Mouse (Mus musculus): Measurements from ENCODE around the gene Rnf212. TPM values are rescaled to one million over a fixed set of nuclear protein-coding genes. Genes with fewer than 3 reads are reported as not detected.
A peak's percentile ranks its signal among the peaks of the same experiment; 100 is the strongest.

Rnf212 gene
- polyA plus RNA-seq, 1 experiment from 2014 or later, result not detected

DNA sequence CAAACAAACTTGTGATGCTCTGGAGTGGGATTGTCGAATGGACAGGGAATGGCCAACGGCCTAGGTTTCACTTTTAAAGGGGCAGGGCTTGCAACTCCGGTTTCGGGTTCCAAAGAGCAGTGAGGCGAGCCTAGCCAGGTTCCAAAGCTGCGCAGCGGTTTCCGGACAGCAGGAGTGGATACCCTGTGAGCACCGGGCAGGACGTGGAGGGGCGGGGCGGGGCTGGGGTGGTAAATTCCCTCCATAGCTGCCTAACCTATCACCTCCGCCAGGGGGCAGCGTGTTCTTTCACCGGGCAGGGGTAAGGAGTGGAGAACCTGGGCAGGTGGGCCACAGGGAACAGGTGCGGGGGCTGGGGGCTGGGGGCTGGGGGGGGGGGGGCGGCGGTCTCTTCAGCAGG is 82.5 kb downstream of the Rnf212 start, which contains the start of gene Fgfrl1:
TSS of gene Fgfrl1 (plus strand) at position 112 of the 400 bp plus-strand sequence.
- H3K36me3 ChIP-seq (ENCODE audit: control insufficient read depth, insufficient read depth, low read length), result no peaks in the 10 kb centered on the region
- peaks cover 12% of the 10 kb centered on the region for H3K27me3 ChIP-seq (ENCODE audit: control insufficient read depth, insufficient read depth, low read length)
- no peak within 1 kb of the TSS for H3K27ac ChIP-seq (replicated peaks; ENCODE audit: low read depth, low read length)
- peak within 1 kb of the TSS; percentile 50; the same call in 1 of the 2 replicates for H3K4me3 ChIP-seq (replicated peaks; ENCODE audit: low read depth, low read length)
- 0 out of 2 replicates have a peak, but pooled peaks cover 6% of the 10 kb centered on the region for H3K4me1 ChIP-seq (ENCODE audit: control insufficient read depth, insufficient read depth, low read length)
- WGBS, result 4% methylated on average over 16 of the region's 18 CpGs
- DNase-seq, result peak; percentile 18
- no peak for ATAC-seq (ENCODE audit: low FRiP score, low TSS enrichment)
- H3K4me2 ChIP-seq (ENCODE audit: low read length), result peak within 1 kb of the TSS; percentile 95
- H3K9ac ChIP-seq (replicated peaks; ENCODE audit: low read length), result no peak within 1 kb of the TSS
- H3K9me3 ChIP-seq (ENCODE audit: control insufficient read depth, low read length), result no peaks in the 10 kb centered on the region

DNA sequence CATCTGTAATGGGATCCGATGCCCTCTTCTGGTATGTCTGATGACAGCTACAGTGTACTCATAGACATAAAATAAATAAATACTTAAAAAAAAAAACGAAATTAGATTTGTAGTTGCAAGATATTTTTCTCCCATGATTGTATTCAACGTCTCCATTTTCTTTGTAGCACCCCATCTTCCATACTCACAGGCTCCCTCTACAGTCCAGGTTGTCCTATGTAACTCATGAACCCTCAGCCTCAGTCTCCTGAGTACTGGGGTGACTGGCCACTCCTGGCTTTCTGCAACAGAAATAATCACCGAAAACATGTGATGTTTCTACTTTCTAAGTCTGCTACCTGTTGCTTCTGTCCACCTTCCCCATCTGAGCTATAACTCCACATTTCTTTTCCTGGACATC is 83.6 kb downstream of the Rnf212 start:
- no peaks in the 10 kb centered on the region for H3K36me3 ChIP-seq (ENCODE audit: control insufficient read depth, insufficient read depth, low read length)
- 73% methylated on average over 4 of the region's 4 CpGs for WGBS
- no peak overlapping the region for H3K9ac ChIP-seq (replicated peaks; ENCODE audit: low read length)
- H3K4me2 ChIP-seq (ENCODE audit: low read length), result no peak overlapping the region
- peaks cover 12% of the 10 kb centered on the region for H3K27me3 ChIP-seq (ENCODE audit: control insufficient read depth, insufficient read depth, low read length)
- H3K4me3 ChIP-seq (replicated peaks; ENCODE audit: low read depth, low read length), result no peak overlapping the region
- 0 out of 2 replicates have a peak, but pooled peaks cover 6% of the 10 kb centered on the region for H3K4me1 ChIP-seq (ENCODE audit: control insufficient read depth, insufficient read depth, low read length)
- no peak overlapping the region for H3K27ac ChIP-seq (replicated peaks; ENCODE audit: low read depth, low read length)
- DNase-seq (no peak), ATAC-seq (ENCODE audit: low FRiP score, low TSS enrichment) (no peak)
- no peaks in the 10 kb centered on the region for H3K9me3 ChIP-seq (ENCODE audit: control insufficient read depth, low read length)

DNA sequence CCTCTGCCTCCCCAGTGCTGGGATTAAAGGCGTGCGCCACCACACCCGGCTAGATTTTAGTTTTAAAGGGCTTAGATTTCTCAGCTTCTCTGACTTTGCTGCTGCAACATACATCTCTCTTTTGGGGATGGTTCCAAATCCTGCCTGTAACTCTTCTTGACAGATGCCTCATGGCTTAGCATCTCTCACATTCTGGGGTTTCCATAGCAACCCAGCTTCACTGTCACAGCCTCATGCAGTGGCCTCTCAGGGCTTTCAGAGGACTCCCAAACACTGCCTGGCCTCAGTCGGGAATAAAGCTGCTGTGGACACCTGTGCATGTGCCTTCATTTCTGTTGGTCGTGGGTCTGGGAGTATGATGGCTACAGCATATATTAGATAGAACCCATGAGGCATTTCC is 85.7 kb downstream of the Rnf212 start:
- no peak overlapping the region for H3K9ac ChIP-seq (replicated peaks; ENCODE audit: low read length)
- 64% methylated on average over 5 of the region's 5 CpGs for WGBS
- H3K4me1 ChIP-seq (ENCODE audit: control insufficient read depth, insufficient read depth, low read length), result 0 out of 2 replicates have a peak, but pooled peaks cover 3% of the 10 kb centered on the region
- H3K27me3 ChIP-seq (ENCODE audit: control insufficient read depth, insufficient read depth, low read length), result peaks cover 12% of the 10 kb centered on the region
- no peak overlapping the region for H3K27ac ChIP-seq (replicated peaks; ENCODE audit: low read depth, low read length)
- no peak overlapping the region for H3K4me2 ChIP-seq (ENCODE audit: low read length)
- H3K9me3 ChIP-seq (ENCODE audit: control insufficient read depth, low read length), result no peaks in the 10 kb centered on the region
- no peak overlapping the region for H3K4me3 ChIP-seq (replicated peaks; ENCODE audit: low read depth, low read length)
- H3K36me3 ChIP-seq (ENCODE audit: control insufficient read depth, insufficient read depth, low read length), result no peaks in the 10 kb centered on the region
- ATAC-seq (ENCODE audit: low FRiP score, low TSS enrichment) (no peak), DNase-seq (peak; percentile 24)

DNA sequence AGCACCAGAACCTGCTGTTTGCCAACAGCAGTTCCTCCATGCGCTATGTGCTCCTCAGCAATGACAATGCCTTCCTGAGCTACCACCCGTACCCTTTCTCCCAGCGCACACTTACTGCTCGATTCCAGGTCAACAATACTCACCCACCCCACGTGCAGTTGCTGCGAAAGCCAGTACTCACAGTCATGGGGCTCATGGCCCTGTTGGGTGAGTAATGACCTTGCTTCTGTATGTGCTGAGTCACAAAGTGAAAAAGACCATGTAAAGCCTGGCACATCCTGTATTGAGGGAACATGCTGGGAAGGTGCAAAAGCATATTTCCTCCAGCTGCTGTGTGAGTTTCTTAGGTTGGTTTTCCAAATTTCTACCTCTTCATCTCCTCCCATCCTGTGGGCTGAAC is 93.9 kb downstream of the Rnf212 start:
- H3K4me1 ChIP-seq (ENCODE audit: control insufficient read depth, insufficient read depth, low read length), result peaks cover 17% of the 10 kb centered on the region; the same call in 1 of the 2 replicates
- no peaks in the 10 kb centered on the region for H3K36me3 ChIP-seq (ENCODE audit: control insufficient read depth, insufficient read depth, low read length)
- ATAC-seq (ENCODE audit: low FRiP score, low TSS enrichment), result no peak
- no peak overlapping the region for H3K4me3 ChIP-seq (replicated peaks; ENCODE audit: low read depth, low read length)
- no peaks in the 10 kb centered on the region for H3K9me3 ChIP-seq (ENCODE audit: control insufficient read depth, low read length)
- H3K27ac ChIP-seq (replicated peaks; ENCODE audit: low read depth, low read length), result no peak overlapping the region
- no peak overlapping the region for H3K4me2 ChIP-seq (ENCODE audit: low read length)
- H3K27me3 ChIP-seq (ENCODE audit: control insufficient read depth, insufficient read depth, low read length), result no peaks in the 10 kb centered on the region
- H3K9ac ChIP-seq (replicated peaks; ENCODE audit: low read length), result 0 out of 2 replicates have a peak overlapping the region, but pooled peaks have one; percentile 20
- DNase-seq, result no peak
- 95% methylated on average over 6 of the region's 6 CpGs for WGBS

DNA sequence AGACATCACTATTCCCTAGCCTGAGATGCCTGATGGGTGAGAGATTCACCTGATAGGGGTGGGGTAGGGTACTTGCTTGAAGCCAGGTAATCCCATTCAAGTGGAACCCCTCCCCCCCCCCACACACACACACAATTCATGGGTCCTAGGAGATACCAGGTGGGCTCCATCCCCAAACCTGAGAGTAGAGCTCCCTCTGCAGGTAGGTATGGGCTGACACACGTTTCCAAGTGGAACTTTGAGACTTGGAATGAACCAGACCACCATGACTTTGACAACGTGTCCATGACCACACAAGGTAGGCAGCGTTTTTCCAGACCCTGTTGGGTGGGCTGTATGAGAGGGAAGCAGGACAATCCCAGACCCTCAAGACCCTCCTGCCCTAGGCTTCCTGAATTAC is 94.9 kb downstream of the Rnf212 start:
- Histone ChIP-seq H3K9ac (replicated peaks; ENCODE audit: low read length) (no peak overlapping the region), H3K9me3 (ENCODE audit: control insufficient read depth, low read length) (no peaks in the 10 kb centered on the region), H3K27me3 (ENCODE audit: control insufficient read depth, insufficient read depth, low read length) (no peaks in the 10 kb centered on the region), H3K27ac (replicated peaks; ENCODE audit: low read depth, low read length) (no peak overlapping the region), H3K36me3 (ENCODE audit: control insufficient read depth, insufficient read depth, low read length) (no peaks in the 10 kb centered on the region), H3K4me2 (ENCODE audit: low read length) (no peak overlapping the region), H3K4me3 (replicated peaks; ENCODE audit: low read depth, low read length) (no peak overlapping the region), H3K4me1 (ENCODE audit: control insufficient read depth, insufficient read depth, low read length) (peaks cover 17% of the 10 kb centered on the region; the same call in 1 of the 2 replicates)
- WGBS, result 51% methylated on average over 3 of the region's 3 CpGs
- peak; percentile 11 for DNase-seq
- no peak for ATAC-seq (ENCODE audit: low FRiP score, low TSS enrichment)

Other genes starting within 250 kb of the Rnf212 start
- gene Cplx1, start 225.0 kb downstream of the Rnf212 start, polyA plus RNA-seq (2014; fragmentation: Nextera tagmentation; extraction: Ambion mirVana), result 60.3 and 76.9 TPM in 2 replicates
- gene Gak, start 145.2 kb downstream of the Rnf212 start, polyA plus RNA-seq (2014; fragmentation: Nextera tagmentation; extraction: Ambion mirVana), result 42.4 and 50.9 TPM in 2 replicates
- gene Tmem175, start 145.2 kb downstream of the Rnf212 start, polyA plus RNA-seq (2014; fragmentation: Nextera tagmentation; extraction: Ambion mirVana), result 25.7 and 29.9 TPM in 2 replicates
- 11.9 and 12.7 TPM in 2 replicates for gene Idua, start 114.7 kb downstream of the Rnf212 start, polyA plus RNA-seq (2014; fragmentation: Nextera tagmentation; extraction: Ambion mirVana)
- 24.4 and 32.5 TPM in 2 replicates for gene Dgkq, start 105.3 kb downstream of the Rnf212 start, polyA plus RNA-seq (2014; fragmentation: Nextera tagmentation; extraction: Ambion mirVana)
- gene Slc26a1, start 99.4 kb downstream of the Rnf212 start, polyA plus RNA-seq (2014; fragmentation: Nextera tagmentation; extraction: Ambion mirVana), result 2.9 and 3.6 TPM in 2 replicates
- gene Fgfrl1, start 82.6 kb downstream of the Rnf212 start, polyA plus RNA-seq (2014; fragmentation: Nextera tagmentation; extraction: Ambion mirVana), result 3.6 and 5.2 TPM in 2 replicates
- not detected in 2 replicates for gene Tmed11, start 20.4 kb upstream of the Rnf212 start, polyA plus RNA-seq (2014; fragmentation: Nextera tagmentation; extraction: Ambion mirVana)
- not detected in 2 replicates for gene Vmn2r8, start 33.9 kb upstream of the Rnf212 start, polyA plus RNA-seq (2014; fragmentation: Nextera tagmentation; extraction: Ambion mirVana)
- not detected in 2 replicates for gene Vmn2r9, start 77.6 kb upstream of the Rnf212 start, polyA plus RNA-seq (2014; fragmentation: Nextera tagmentation; extraction: Ambion mirVana)
- gene Vmn2r10, start 231.5 kb upstream of the Rnf212 start, polyA plus RNA-seq (2014; fragmentation: Nextera tagmentation; extraction: Ambion mirVana), result not detected in 2 replicates

All from midbrain, embryonic 14.5 days (tissue).